Mouse (Mus musculus) erythroblast, embryonic 14.5 days (primary cell): ENCODE data around the gene Trim54. TPM values are rescaled to one million over a fixed set of nuclear protein-coding genes. Genes with fewer than 3 reads are reported as not detected.

Experiments
- H3K27me3 ChIP-seq: 2 replicates; pipeline ENCODE4 v1.6.1; 2012; ENCODE audit warnings: inconsistent platforms; ENCODE audit not compliant: control insufficient read depth
- H3K36me3 ChIP-seq: 2 replicates; pipeline ENCODE4 v1.6.1; 2012; ENCODE audit warnings: mild to moderate bottlenecking, inconsistent platforms; ENCODE audit not compliant: control insufficient read depth
- H3K4me1 ChIP-seq: 2 replicates; pipeline ENCODE4 v1.6.1; 2012; ENCODE audit warnings: inconsistent platforms; ENCODE audit not compliant: control insufficient read depth
- H3K4me3 ChIP-seq: replicated peaks from 2 replicates; pipeline ENCODE3; 2012; ENCODE audit warnings: moderate library complexity, mild to moderate bottlenecking, inconsistent platforms
- H3K9me3 ChIP-seq: 2 replicates; pipeline ENCODE4 v1.6.1; 2012; ENCODE audit warnings: low read length, inconsistent platforms, mixed read lengths; ENCODE audit not compliant: control insufficient read depth
- GATA1 ChIP-seq: IDR thresholded peaks from 2 replicates; pipeline ENCODE4 v1.6.1; 2012; ENCODE audit warnings: low read length, inconsistent platforms, mixed read lengths
- TAL1 ChIP-seq: IDR thresholded peaks from 3 replicates; pipeline ENCODE4 v1.6.1; 2012; ENCODE audit warnings: low read length, inconsistent platforms, mixed read lengths
- polyA plus RNA-seq: library from polyadenylated mRNA; stranded (reverse); fragments of >175 nt; gene quantifications from 2 replicates; pipeline ENCODE4 v1.2.3, GENCODE M21; 2012

Gene Trim54
- polyA plus RNA-seq, 1 experiment: not detected

DNA sequence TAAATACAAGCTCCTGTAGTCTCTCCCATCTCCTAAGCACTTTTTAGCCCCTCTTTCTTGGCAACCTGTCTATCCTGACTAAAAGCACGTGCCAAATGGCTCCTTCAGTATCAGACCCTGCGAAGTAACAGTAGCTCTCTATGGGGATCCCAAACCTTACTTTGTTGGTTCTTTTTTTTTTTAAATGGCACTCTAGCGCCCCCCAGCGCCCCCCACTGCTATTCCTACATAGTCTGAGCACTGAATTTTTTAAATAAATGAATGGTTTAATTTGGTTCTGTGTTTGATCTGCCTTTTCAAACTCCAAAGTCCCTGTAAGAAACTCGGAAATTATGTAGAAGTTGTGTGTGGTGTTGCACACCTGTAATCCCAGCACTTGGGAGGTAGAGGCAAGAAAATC is 9.5 kb downstream of the Trim54 start:
- Histone ChIP-seq H3K4me3 (no peak overlapping the region), H3K4me1 (no peaks in the 10 kb centered on the region), H3K9me3 (no peaks in the 10 kb centered on the region), H3K27me3 (peaks cover 11% of the 10 kb centered on the region), H3K36me3 (no peaks in the 10 kb centered on the region)
- TF ChIP-seq GATA1 (no peak), TAL1 (no peak)

DNA sequence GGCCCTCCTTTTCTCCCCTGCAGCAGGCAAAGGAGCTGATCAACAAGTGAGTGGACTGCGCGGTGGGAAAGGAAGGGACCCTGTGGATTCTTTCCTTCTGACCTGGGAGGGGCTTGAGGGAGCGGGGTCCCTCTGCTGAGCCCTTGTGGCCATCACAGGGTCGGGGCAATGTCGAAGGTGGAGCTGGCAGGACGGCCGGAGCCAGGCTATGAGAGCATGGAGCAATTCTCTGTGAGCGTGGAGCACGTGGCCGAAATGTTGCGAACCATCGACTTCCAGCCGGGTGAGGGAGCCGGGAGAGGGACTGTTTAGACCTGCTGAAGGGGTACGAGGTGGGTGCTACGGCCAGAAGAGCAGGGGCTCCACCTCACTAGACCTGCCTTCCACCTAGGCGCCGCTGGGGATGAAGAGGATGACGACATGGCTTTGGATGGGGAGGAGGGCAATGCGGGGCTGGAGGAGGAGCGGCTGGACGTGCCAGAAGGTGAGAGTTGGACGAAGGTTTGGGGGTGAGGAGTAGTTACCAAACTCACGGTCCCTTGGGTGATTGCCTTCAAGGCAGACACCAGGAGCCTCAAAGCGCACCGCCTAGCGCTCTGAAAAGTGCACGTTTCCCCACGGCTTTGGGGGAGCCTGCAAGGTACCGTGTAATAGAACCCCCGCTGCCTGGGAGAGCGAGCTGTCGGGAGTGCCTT is 20.4 kb downstream of the Trim54 start:
- Histone ChIP-seq H3K9me3 (peaks cover 9% of the 10 kb centered on the region; the same call in 1 of the 2 replicates), H3K36me3 (peaks cover 7% of the 10 kb centered on the region), H3K4me3 (no peak overlapping the region), H3K4me1 (peaks cover 3% of the 10 kb centered on the region; the same call in 1 of the 2 replicates), H3K27me3 (peaks cover 69% of the 10 kb centered on the region)
- TF ChIP-seq TAL1 (no peak), GATA1 (no peak)

DNA sequence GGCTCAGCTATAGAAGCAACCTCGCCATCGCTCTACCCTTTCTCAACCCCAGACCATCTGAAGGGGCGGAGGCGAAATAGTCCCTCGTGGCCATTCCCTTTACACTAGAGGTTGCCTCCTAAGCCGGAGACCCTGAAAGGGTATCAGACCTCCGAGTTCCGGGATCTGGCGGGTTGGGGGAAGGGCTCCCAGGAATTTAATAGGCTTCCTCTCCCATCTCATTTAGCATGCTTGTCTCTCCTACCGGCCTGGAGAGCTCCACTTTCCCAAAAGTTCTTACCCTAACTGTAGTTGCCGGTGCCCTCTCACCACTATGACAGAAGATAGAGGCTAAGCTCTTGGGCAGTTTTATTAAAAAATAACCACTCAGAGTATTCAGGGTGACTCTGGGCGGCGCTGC is 21.1 kb downstream of the Trim54 start:
- peaks cover 66% of the 10 kb centered on the region for H3K27me3 ChIP-seq
- no peak overlapping the region for H3K4me3 ChIP-seq
- H3K9me3 ChIP-seq: peaks cover 9% of the 10 kb centered on the region; the same call in 1 of the 2 replicates
- TF ChIP-seq TAL1: no peak
- TF ChIP-seq GATA1: no peak
- H3K4me1 ChIP-seq: peaks cover 3% of the 10 kb centered on the region; the same call in 1 of the 2 replicates
- peaks cover 7% of the 10 kb centered on the region for H3K36me3 ChIP-seq

DNA sequence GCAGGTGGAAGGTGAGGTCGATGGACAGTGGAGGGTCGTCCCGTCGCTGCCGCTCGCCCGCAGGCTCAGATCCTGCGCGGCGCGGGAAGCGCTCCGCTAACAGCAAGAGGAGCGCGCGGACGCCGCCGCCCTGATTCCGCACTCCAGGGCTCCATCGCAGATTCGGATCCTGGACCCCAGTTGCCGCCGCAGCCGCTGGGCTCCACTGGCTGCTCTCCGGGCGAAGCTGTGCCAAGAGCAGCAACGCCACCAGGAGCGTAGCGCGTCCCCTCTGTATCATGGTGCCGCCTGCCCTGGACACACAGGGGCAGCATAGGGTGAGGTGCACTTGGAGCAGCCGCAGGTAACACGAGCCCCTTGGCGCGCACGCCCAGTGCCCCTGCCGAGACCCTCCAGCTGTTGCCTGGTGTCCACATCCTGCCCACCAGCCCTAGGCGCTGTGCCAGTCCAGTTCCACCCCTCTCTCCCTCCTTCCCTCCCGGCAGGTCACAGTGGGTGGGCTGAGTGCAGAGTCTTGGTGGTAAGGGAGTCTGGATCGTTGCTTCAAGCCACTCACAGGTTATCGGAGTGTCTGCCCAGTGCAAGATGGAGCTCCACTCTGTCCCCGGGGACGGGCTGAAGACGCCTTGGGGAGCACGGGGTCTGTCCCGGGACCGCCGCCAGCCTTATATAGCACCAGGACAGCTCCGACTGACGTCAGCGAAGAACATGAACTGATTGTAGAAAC is 21.9 kb downstream of the Trim54 start, which contains the start of gene Ucn:
Ucn (minus strand) TSS at position 589 of the 727 bp plus-strand sequence.
- Histone ChIP-seq H3K4me3 (no peak within 1 kb of the TSS), H3K27me3 (peaks cover 66% of the 10 kb centered on the region), H3K4me1 (peaks cover 3% of the 10 kb centered on the region; the same call in 1 of the 2 replicates), H3K36me3 (peaks cover 7% of the 10 kb centered on the region), H3K9me3 (peaks cover 9% of the 10 kb centered on the region; the same call in 1 of the 2 replicates)
- TF ChIP-seq TAL1 (no peak), GATA1 (no peak)

DNA sequence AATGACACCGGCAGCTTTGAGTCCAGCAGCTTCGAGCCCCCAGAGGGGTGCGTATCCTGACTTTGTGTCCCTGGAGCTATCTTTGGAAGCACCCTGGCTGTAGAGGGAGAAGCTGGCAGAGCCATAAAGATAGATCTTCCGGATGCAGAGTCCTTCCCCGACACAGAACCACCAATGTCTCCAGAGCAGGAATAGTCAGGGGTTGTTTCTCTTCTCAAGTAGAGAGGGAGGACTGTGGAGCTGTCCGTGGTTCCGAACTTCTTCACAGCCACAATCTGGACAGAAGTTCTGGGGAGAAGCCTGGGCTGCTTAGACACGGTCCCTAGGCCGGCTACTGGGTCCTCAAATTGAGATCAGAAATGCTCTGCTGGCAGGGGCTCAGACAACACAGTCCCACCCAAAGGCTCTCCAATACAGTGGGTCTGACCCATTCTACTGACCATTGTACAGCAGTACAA is 22.5 kb downstream of the Trim54 start:
- peaks cover 3% of the 10 kb centered on the region; the same call in 1 of the 2 replicates for H3K4me1 ChIP-seq
- peaks cover 60% of the 10 kb centered on the region for H3K27me3 ChIP-seq
- H3K36me3 ChIP-seq: peaks cover 7% of the 10 kb centered on the region
- TF ChIP-seq TAL1 (no peak), GATA1 (no peak)
- H3K9me3 ChIP-seq: peaks cover 9% of the 10 kb centered on the region; the same call in 1 of the 2 replicates
- no peak overlapping the region for H3K4me3 ChIP-seq

DNA sequence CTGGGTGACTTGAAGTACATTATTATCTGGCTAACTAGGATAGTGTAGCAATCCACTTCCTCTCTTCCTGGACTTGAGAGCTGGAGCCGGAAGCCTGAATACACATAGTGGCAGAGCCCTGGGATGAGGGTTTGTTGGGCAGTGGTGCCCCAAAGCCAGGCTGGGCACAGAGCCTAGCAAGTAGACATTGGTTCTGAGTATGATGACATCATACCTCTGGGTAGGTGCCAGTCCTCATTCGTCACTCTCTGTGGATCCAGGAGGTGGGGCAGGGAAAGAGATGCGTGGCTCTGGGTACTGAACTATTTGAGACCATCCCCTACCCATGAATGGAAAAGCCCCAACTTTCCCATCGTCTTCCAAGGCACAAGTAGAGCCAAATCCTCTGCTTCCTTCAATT is 33.3 kb downstream of the Trim54 start:
- Histone ChIP-seq H3K4me1 (peaks cover 19% of the 10 kb centered on the region), H3K4me3 (no peak overlapping the region), H3K36me3 (peaks cover 19% of the 10 kb centered on the region), H3K27me3 (no peaks in the 10 kb centered on the region), H3K9me3 (no peaks in the 10 kb centered on the region)
- TF ChIP-seq TAL1: no peak
- TF ChIP-seq GATA1: no peak

DNA sequence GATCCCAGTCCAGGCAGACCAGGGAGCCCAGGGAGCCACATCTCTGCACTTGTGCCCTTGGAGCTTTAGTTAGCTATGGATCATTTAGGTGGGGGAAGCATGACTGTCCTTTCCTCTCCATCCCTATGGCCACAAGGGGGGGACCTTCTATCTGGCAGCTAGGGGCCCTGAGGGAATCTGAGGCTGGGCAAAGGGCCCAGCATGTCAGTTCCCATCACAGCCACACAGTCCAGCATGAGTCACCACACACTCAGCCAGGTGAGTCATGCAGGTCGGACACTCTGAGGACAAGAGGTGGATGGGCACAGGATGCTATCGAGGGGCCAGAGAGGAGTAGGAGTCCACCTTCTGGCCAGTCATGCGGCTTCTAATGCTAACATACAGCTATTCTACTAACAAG is 35.2 kb downstream of the Trim54 start:
- Histone ChIP-seq H3K4me1 (peaks cover 22% of the 10 kb centered on the region), H3K36me3 (peaks cover 27% of the 10 kb centered on the region), H3K9me3 (no peaks in the 10 kb centered on the region), H3K4me3 (no peak overlapping the region), H3K27me3 (no peaks in the 10 kb centered on the region)
- no peak for TF ChIP-seq TAL1
- TF ChIP-seq GATA1: no peak

DNA sequence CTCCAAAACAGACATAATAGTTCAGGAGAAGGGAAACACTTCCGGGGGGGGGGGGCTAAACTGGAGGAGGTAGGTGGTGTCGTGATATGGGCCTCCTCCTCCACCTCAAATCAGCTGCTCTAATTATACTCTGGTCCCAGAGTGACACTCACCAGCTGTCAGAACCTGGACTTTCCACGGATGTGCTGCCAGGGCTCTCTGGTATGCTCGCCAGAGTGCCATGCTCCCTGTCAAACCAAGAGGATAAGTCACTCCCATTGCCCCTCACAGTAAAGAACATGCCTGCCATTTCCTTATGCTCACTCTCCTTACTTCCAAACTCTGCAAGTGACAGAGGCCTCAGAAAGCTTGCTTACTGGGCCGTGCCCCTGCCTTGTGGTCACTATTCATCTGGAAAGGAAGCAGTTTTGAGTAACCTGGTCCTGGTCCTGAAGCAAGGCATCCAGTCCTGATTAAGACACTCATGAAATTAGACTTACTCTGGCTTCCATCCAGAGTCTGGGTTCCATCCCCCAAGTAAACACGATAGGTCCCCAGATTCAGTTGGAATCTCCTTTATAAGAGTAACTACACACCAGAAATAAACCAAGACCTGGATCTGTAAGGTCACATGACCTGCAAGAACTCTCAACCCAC is 37.1 kb downstream of the Trim54 start:
- H3K27me3 ChIP-seq: no peaks in the 10 kb centered on the region
- no peaks in the 10 kb centered on the region for H3K9me3 ChIP-seq
- peaks cover 46% of the 10 kb centered on the region for H3K36me3 ChIP-seq
- H3K4me1 ChIP-seq: peaks cover 22% of the 10 kb centered on the region
- peak overlapping the region; percentile 69 for H3K4me3 ChIP-seq
- TF ChIP-seq TAL1: no peak
- TF ChIP-seq GATA1: no peak

DNA sequence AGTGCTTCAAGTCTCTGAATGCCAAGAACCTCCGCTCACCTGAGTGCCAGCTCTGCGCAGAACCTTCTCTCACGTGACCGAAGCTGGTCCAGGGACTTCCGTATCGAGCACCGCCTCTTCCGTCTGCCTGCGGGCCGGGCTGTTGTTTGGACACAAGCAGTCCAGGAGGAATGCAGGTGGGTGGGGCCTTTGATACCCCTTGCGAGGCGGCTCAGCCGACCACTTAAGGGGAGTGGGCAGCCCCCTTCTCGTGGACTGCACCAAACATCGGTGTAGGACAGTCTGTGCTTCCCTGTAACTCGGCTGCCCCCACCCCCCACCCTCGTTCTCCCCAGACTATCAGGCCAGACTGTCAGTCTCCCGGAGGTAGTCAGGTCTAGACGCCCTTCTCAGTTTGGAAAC is 37.6 kb downstream of the Trim54 start, which contains the start of gene Mpv17:
Mpv17 (minus strand) TSS at position 100 of the 402 bp plus-strand sequence.
- H3K4me3 ChIP-seq: peak within 1 kb of the TSS; percentile 69
- no peaks in the 10 kb centered on the region for H3K27me3 ChIP-seq
- no peaks in the 10 kb centered on the region for H3K9me3 ChIP-seq
- peaks cover 22% of the 10 kb centered on the region for H3K4me1 ChIP-seq
- TF ChIP-seq TAL1: no peak
- no peak for TF ChIP-seq GATA1
- peaks cover 51% of the 10 kb centered on the region for H3K36me3 ChIP-seq
